Mouse (Mus musculus): ENCODE results near the gene Ppm1e.
"Not testable (repeated sequence)": the region's sequence is repeated elsewhere in the genome, so short reads cannot be mapped to it uniquely, and the experiment has no call there.

The Ppm1e gene

DNA sequence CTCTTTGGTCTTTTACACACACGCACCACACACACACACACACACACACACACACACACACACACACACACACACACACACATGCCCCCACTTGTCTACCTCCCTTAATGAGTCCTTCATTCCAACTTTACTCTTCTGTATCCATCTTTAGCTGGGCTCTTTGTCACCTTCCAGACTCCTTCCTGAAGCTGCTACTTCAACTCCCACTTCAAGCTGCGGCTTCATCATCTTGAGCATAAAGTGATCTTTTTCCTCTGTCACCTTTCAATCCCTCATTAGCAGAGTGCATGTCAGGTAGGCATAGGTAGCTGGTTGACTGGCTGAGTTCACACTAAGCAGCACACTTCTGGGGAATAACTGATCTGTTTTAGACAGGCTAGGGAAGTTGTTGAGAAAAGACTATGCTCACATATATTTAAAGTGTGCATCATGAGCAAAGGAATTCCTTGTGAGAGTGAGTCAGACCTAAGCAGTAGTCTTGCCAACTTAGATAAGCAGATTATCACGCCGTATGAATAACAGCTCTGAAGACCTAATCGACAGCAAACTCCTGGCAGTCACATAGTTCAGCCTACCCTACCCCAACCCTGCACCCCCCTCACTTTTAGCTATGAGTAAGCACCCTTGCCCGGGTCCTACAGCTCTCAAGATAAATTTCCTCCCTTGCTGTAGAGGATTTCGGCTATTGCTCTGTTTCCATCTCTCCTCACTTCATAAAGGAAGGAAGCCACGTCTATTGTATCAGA is 49.3 kb downstream of the Ppm1e start:
- DNase-seq (ENCODE audit: low read depth, low spot score): no peak

DNA sequence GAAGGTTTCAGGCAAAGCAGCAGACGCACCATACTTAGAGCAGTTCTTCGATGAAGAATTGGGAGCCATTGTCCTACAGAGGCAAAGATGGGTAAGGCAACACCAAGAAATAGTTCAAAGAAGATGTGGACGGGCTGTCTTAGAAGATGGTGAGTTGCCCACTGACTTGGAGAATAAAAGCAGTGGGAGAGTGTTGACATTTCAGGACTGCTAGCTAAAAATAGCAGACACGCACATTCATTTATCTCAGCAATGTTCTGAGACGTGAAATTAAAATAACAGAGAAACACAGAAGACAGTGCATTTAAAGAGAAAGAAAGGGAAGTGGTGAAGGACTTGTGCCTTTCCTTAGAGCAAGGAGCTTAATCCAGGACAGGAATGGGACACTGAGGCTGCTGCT is 59.8 kb downstream of the Ppm1e start:
- DNase-seq (ENCODE audit: low read depth, low spot score): no peak

DNA sequence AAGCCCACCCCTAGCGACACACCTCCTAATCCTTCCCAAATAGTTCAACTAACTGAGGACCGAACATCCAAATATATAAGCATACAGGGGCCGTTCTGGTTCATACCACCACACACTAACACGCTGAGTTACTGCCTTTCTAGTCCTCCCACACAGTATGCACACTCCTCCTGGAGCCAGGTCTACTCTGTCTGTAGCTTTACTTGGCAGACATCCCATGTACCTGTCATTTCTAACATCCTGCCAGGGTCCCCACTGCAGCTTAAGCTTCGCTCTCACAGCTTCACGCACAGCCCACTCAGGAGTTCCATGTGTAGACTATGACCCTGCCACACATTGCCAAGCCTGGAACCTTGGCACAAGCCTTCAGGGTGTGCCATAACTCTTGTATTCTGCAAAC is 62.4 kb downstream of the Ppm1e start:
- DNase-seq (ENCODE audit: low read depth, low spot score): no peak

DNA sequence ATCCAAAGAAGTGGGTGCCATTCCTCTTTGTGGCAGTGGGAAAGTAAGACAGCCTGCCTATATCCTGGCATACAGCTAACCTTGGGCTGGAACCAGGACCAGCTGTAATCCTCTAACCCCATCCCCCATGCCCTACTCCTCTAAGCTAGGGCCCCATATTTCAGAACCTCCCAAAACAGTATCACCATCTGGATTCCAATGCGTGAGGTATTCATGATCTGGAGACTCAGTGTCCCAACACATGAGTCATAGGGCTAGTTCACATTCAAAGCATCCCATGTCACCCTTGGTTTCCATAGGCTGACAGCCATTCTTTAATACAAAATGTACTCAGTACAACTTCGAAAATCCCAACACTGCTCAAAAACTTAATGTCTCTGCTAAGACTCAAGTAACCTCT is 63.2 kb downstream of the Ppm1e start:
- no peak for DNase-seq (ENCODE audit: low read depth, low spot score)

DNA sequence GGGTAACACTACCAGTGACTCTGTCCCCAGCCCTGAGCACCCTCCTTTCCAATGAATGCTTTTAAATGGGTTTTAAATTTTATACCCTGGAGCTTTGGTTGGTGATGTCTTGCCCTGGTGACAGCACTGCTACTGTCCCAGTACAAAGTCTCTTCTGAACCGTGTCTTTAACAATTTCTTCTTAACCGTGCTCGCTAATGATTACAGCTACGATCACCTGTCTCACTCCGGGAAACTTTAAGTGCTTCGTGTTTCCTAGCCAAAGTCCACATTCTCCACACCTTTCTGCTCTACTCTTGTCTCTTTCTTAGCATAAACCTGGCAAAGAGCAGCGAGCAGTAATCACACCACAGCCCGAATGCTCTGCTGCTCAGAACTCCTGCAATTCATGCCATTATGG is 69.5 kb downstream of the Ppm1e start:
- no peak for DNase-seq (ENCODE audit: low read depth, low spot score)

DNA sequence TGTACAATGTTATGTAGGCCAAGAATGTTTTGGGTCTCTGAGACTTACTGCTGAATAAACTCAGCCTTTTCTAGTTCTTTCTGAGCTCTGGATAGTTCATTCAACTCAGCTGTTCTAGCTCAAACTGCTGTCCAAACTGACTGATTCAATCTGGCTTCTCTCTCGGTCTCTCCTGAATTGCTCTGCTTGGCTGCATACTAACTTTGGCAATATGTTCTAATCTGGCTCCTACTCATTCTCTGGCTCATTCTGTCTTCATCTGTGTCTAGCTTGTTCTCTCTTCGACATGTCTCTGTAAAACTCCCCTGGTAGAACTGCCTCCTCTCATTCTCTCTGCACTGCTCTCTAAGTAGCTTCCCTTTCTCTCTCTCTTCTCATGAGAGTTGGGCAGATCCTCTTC is 72.6 kb downstream of the Ppm1e start:
- DNase-seq (ENCODE audit: low read depth, low spot score): no peak

DNA sequence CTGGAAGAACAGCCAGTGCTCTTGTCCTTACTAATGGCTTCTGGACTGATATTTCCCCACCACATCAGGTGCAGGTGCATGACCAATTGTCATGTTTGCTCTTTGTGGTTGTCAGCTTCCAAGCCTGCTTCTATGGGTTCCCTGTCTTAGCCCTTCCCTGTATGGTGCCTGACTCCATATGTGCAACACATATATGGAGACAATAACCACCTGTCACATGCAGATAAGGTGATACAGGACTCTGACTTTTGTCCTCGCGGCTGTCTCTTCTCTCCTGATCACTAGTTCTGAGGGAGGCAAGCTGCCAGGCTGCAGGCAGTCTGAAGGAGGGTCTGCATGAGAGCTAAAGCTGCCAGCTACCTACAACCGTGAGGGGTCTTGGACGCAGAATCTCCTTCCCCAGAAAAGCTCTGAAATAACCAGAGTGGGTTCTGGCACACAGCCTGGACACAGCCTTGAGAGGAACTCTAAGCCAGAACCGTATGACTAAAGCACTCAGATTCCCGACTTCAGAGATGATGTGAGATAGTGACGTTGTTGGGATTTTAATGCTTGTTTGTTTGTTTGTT is 76.8 kb downstream of the Ppm1e start:
- no peak for DNase-seq (ENCODE audit: low read depth, low spot score)

DNA sequence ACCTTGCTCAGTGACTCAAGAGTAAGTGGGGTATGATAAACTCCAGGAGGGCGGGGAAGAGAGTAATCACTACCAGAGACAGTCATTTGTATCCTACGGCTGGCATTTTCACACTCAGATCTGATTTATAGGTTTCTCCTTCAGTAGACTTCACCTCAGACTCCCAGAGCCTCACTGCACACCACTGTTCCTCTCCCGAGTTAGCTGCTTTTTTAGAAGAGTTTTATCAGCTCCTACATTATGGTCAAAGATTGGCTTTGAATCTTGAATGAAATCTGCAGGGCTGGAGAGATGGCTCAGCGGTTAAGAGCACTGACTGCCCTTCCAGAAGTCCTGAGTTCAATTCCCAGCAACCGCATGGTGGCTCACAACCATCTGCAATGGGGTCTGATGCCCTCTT is 79.4 kb downstream of the Ppm1e start:
- no peak for DNase-seq (ENCODE audit: low read depth, low spot score)

DNA sequence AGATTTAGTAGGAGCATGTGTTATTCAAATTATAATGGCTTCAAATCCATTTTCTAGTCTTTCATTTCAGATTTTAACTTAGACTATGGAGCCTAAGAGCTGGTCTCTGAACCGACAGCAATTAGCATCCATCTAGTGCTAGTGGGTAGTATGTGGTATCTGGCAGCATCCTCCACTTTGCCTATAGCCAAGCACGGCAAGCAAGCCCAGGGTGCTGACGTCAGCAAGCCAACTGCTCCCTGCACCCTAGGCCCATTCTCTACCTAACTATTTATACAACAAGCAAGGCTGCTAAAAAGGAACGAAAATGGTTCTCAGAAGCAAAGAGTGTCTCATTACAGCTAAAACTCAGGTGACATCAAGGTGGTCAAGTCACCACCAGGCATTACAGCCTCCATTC is 80.0 kb downstream of the Ppm1e start:
- no peak for DNase-seq (ENCODE audit: low read depth, low spot score)

DNA sequence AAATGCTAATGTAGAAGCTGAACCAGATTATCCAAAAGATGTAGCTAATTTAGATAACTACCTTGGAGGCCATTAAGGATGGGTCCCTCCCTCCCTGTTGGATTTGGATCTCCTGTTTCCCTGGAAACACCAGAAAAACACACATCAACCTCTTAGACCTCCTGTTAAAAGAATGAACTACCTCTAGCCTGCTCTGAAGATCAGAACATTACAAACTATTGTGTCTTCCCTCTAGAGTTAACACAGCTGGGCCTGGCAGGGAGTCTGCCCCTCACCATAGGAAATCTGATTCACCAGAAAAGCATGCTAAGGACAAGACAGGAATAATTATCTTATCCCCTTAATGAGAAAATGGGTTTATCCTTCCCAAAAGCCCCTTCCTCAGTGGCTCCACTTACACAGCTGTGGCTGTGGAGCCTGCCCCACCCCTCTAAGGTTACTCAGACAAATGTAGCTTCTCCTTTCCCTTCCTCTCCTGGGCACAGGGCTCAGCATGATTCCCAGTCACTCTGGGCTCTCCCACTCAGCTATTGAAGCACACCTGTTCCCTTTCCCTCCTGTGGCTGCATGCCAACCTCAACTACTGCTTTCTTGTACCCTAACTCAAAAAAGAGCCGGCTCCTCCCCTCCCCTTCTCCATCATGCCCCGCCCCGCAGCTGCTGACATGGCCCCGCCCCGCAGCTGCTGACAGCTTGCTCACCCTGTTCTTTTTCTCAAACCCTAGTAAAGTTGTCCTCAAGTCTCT is 82.4 kb downstream of the Ppm1e start:
- peak; percentile 55 for DNase-seq (ENCODE audit: low read depth, low spot score)

DNA sequence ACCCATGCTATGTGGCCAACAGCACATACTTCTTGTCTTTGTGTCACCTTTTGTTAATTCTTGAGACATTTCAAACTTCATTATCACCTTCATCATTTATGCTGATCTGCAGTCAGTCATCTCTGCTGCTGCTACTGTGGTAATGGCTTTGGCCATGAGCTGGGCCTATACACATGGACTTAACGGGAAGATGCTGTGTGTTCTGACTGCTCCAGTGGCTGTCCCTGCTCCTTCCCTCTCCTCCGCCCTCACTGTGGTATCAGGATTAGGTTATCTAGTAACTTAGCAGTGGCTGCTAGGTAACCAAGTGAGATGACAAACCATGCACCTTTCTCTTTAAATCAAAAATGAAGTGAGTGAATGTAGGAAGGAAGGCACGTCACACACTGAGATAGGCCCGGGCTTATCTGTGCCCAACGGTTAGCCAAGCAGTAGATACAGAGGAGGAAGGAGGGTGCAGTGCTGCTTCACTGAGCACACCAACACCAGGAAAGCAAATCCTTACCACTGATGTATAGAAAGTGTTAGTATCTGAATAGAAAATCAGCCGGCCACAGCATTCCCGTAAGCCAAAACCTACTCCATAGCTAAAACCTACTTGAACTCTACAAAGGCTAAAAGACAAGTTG is 83.3 kb downstream of the Ppm1e start:
- DNase-seq (ENCODE audit: low read depth, low spot score): no peak

DNA sequence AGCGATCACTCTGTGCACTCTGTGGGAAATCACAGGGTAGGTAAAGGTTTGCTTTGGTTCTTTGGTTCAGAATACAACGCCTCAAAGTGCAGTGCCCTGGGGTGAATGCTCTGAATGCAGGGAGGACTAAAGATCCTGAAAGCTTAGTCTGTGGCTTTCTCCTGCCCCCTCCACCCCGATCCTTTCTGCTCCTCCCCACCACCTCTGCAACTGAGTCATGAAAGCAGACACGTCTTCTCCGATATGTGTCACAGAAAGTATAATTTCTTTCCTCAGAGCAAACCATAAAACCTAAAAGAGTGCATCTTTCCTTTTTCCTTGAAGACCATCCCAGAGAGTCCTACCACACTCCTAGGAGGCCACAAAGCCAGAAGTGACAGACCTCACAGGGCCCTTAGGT is 86.1 kb downstream of the Ppm1e start:
- no peak for DNase-seq (ENCODE audit: low read depth, low spot score)

DNA sequence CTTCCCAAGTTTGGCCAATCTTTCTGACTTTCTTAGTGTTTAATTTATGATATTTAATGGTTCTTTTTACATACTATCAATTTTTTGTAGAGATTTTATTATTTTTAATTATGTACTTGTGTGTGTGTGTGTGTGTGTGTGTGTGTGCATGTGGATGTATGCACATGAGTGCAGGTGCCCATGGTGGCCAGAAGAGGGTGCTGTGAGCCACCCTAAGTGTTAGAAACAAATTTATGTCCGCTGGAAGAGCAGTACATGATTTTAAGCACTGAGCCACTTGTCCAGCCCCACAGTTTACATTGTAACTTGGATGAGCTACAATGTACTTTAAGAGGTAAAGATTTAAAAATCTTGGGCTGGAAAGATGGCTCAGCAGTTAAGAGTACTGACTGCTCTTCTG is 87.3 kb downstream of the Ppm1e start:
- DNase-seq (ENCODE audit: low read depth, low spot score): no peak

DNA sequence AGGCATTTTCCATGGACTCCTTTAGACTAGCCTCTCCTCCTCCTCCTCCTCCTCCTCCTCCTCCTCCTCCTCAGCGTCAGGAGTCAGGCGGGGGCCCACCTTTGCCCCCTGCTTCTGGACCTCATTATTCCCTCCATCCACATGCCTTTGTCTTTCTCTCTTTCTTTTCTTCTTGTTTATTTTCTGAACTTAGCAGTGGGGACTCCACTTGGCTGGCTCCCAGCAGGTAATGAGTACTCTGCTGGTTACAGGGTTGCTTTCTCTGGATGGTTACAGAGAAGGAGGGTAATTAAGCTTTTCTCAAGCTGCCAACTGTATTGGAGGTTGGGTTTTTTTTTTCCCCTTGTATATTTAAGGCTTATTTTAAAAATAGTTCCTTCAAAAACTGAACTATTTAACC is 87.9 kb downstream of the Ppm1e start:
- DNase-seq (ENCODE audit: low read depth, low spot score): no peak

DNA sequence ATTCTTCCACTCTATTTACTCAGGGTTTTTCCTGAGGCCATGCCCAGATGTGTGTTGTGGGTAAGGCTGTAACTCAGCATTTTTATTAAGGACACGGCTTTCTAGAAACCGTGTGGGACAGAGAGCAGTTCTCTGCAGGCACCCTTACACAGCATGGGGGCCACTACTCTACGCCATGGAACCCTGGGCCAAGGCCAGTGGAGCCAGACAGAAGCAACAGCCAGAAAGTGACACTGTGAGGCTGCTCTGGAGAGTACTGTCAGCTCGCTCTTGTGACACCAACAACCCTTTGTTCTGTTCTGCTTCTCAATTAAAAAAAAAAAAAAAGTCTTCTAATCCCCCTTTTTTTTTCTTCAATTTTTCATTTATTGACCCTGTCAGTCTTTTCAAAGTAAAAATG is 88.4 kb downstream of the Ppm1e start:
- DNase-seq (ENCODE audit: low read depth, low spot score): no peak

DNA sequence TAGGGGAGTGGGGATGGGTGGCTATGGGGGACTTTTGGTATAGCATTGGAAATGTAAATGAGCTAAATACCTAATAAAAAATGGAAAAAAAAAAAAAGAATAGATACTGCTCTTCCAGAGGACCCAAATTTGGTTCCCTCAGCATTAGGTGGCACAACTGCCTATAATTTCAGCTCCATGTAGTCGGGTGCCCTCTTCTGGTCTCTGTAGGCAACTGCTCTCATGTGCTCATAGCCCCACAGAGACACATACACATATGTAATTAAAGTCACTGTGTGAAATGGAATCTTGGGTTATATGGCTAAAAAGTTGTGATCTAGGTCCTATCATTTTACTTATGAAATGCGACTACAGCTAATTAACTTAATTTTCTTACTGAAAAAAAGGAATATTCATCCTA is 90.0 kb downstream of the Ppm1e start:
- DNase-seq (ENCODE audit: low read depth, low spot score): peak; percentile 65

DNA sequence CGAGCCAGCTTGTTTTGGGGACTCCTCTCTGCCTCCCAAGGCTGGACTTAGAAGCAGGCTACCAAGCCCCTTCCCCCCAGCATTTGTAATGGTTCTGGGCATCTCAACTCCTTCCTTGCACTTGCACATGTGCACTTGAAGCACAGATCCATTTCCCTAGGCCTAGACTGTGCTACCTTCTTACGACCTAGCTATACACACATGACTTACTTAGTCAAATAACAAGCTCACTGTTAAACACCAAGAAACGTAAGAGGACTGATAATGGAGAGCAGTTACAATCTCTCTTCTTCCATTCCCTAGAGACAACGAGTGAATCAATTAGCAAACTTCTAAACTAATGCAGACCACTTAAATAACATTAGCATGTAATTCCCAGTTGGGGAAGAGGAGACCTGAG is 92.6 kb downstream of the Ppm1e start:
- DNase-seq (ENCODE audit: low read depth, low spot score): no peak

DNA sequence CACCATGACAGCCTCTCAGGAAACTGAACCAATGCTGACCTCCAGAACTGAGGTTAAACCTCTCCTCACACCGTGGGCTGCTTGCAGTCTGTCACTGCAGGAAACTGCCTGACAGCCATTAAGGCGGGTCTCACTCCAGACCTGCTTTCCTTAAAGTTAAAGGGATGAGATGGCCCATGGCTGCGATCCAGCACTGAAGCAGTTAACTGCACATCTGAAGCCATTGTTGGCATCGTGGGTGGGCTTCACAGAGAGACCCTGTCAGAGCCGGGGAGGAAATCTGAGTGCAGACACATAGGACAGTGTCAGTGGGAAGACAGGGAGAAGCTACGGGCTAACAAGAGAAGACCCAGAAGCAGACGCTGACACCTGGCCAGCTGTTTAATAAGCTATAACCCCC is 94.9 kb downstream of the Ppm1e start:
- DNase-seq (ENCODE audit: low read depth, low spot score): no peak

DNA sequence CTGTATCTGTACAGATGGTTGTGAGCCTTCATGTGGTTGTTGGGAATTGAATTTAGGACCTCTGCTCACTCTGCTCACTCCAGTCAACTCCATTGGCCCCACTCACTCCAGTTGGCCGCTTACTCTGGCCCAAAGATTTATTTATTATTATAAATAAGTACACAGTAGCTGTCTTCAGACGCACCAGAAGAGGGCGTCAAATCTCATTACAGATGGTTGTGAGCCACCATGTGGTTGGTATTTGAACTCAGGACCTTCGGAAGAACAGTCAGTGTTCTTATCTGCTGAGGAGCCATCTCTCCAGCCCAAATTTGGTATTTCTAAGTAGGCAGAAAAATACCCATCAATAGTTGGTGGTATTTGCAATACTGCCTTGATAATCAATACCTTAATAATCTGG is 97.1 kb downstream of the Ppm1e start:
- not testable (repeated sequence) for DNase-seq (ENCODE audit: low read depth, low spot score)

DNA sequence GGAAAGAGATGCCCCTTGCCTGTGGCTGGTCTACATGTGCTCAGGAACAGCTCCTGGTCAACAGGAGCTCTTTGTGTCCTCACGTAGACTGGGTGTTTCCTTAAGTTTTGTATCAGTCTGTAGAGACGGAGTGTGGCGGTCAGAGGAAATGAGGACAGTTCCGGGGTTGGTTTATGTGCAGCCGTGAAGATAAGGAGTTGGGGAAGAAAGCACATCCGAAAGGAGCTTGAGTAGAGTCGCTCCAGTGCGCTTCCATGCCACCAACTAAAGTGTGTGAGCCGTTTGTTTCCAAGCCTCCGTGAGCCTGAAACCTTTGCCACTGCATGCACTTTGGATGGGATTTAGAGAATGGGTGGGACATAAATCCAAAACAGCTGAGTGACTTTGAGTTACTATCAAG is 99.0 kb downstream of the Ppm1e start:
- no peak for DNase-seq (ENCODE audit: low read depth, low spot score)

DNA sequence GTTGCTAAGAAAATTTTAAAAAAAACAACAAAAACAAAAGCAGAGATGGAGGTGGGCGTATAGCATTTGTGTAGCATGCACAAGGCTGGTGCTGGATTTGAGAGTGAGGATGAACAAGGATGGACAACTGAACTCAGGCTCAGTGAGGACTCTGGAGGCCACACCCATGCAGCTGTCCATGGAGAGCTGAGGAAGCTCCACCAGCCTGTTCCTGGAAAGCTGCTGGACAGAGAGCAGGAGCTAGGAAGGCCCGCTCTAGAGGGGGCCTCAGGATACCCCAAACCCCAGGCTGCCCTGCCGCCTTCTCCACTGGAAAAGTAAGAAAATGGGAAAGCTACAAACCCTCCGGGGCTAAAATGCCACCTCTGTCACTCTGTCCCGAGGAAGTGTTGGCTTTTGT is 101.5 kb downstream of the Ppm1e start:
- DNase-seq (ENCODE audit: low read depth, low spot score): no peak

DNA sequence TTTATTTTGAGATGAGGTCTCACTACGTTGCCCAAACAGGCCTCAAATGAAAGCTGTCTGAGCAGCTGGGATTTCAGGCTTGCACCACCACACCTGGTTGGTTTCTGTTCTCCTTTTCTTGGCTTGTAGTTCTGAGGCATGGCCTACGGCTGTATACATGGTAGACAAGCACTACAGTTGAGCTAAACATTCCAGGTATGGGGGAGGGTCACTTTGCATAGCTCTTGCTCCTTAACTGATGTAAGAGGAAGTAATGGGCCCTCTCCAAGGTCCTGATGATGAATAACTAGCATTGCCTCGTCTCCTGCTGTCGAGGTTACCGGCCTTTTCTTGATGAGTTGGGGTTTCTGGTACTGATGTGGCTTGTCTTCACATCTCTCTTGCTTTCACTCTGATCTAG is 104.7 kb downstream of the Ppm1e start:
- peak; percentile 92 for DNase-seq (ENCODE audit: low read depth, low spot score)

DNA sequence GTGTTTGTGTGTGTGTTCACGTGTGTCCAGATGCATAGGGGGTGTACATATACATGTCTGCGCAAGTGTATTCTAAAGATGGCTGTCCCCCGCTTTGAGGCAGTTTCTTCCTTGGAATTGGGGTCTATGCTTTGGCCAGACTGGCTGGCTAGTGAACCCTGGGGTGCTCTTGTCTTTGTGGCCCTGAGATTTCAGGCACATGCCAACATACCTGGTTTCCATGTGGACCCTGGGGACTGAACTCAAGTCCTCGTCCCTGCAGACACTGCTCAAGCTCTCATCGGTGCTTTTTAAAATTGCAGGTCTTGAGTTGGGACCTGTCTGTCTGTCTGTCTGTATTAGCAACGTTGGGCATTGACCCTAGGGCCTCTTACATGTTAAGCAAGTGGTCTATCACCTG is 105.5 kb downstream of the Ppm1e start:
- DNase-seq (ENCODE audit: low read depth, low spot score): no peak

All from A20 (cell line).